Mouse (Mus musculus): Measurements from ENCODE around the gene Dnal1.

DNA sequence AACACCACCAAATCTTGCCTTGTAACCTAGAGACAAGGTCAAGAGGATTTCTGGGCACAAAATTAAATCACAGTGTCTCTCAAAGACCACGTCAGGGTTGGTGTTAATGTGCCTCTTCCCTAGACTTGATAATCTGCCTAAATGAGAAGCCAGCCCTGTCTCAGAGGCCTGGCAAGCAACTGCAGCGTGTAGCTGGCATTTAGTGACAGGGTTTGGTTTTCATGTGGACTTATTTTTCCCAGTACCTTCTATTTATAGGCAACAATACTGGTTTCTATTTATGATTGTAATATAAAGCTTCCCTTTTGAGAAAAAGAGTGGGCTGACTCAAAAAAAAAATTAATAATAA lies 41.3 kb downstream of the Dnal1 start:
- TF ChIP-seq CTCF (IDR thresholded peaks at IDR 0.05 in 2 of 3, conservative IDR thresholded peaks at IDR 0.05 in 1 of 3; ENCODE audit: control insufficient read depth in 1 of 3, insufficient read depth in 1 of 3, low read depth in 2 of 3, low read length in 3 of 3, poor library complexity in 1 of 3, severe bottlenecking in 1 of 3) (no peak), NRF1 (IDR thresholded peaks at IDR 0.05; ENCODE audit: insufficient read depth, low read depth, low read length, poor library complexity, severe bottlenecking) (no peak), ETS1 (IDR thresholded peaks at IDR 0.05; ENCODE audit: low read depth, low read length) (no peak), GATA1 (IDR thresholded peaks at IDR 0.05; ENCODE audit: low read depth, low read length) (no peak), POLR2A (IDR thresholded peaks at IDR 0.05; ENCODE audit: control insufficient read depth in 1 of 2, insufficient read depth in 1 of 2, low read depth in 1 of 2, low read length in 2 of 2, poor library complexity in 1 of 2) (no peak), TBP (IDR thresholded peaks at IDR 0.05; ENCODE audit: low read depth, low read length) (no peak), ZMIZ1 (IDR thresholded peaks at IDR 0.05; ENCODE audit: low read depth, low read length) (no peak), ZC3H11A (IDR thresholded peaks at IDR 0.05; ENCODE audit: low read depth, low read length) (no peak), SIN3A (IDR thresholded peaks at IDR 0.05; ENCODE audit: low read length) (no peak), MAX (IDR thresholded peaks at IDR 0.05; ENCODE audit: low read length) (no peak), USF1 (IDR thresholded peaks at IDR 0.05; ENCODE audit: low read depth, low read length) (no peak), ZNF384 (IDR thresholded peaks at IDR 0.05; ENCODE audit: low read depth, low read length) (no peak), JUND (IDR thresholded peaks at IDR 0.05; ENCODE audit: low read depth, low read length) (no peak), CHD2 (IDR thresholded peaks at IDR 0.05; ENCODE audit: low read length) (no peak)
